Mouse (Mus musculus) brain, embryonic 18.5 days (tissue): Measurements from ENCODE around the gene Col23a1.
"Not testable (repeated sequence)": the region's sequence is repeated elsewhere in the genome, so short reads cannot be mapped to it uniquely, and the experiment has no call there.

Experiments used
- DNase-seq: peaks from one replicate; pipeline ENCODE4 v3.0.0-alpha.2; 2012; ENCODE audit warnings: low read depth, low spot score

The Col23a1 gene

GRCm38 (mm10) chr11:51328387-51328942, 38.7 kb downstream of the Col23a1 start:
- DNase-seq = no peak

DNA sequence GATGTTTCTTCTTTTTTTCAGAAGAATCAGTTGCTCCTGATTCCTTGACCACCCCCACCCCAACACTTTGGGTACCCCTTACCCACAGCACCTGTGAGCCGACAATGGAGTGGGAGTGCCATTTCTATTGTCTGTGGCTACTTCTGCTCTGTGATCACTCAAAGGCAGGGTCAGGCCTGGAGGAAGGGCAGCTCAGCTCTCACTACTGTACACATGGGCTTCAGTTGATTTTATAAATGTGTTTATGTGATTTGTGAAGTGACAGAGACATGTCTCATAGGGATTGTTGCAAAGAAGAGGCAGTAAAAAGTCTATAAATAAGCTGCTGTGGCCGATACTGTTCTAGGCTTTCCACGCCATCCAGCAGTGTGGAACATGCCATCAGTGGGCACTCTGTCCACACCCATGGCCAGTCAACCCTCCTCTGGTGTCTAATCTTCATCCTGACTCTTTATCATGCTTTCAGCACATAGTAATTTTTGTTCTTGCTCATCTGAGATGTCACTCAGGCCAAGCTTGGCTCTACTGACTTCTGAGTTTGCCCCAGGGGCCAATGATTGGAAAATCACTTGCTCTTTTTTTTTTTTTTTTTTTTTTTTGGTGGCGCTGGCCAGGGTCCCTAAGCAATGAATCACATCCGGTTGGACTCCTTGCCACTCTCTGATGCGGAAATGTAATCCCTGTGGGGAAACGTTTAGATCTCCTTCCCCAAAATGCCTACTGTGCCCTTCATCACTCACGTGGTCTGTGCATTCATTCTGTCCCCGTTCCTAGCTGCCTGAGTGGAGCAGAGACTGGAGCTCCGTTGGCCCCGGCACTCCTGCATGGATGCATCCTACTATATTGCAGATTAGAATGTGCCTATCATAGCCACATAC, 40.4 kb downstream of the Col23a1 start:
- DNase-seq = no peak

DNA sequence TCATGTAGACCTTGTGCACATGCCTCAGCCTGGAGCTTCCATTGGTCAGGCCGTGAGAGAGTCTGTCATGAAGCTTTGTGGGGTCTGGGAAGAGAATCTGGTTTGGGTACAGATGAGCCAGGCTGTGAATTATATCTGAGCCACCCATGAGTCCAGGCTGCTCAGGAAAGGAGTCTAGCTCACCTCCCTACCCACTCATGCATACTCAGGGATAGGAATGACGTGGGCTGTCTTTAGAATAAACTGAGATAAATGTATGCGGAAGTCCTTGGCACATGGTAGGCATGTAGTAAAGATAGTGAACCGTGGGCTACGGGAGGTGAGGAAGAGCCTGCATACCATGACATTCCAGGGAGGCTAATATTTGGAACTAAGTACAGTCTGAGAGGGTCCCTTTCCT, 44.3 kb downstream of the Col23a1 start:
- DNase-seq = no peak

- no peak for DNase-seq
Measured at GRCm38 (mm10) chr11:51337585-51337984, 47.9 kb downstream of the Col23a1 start.

DNA sequence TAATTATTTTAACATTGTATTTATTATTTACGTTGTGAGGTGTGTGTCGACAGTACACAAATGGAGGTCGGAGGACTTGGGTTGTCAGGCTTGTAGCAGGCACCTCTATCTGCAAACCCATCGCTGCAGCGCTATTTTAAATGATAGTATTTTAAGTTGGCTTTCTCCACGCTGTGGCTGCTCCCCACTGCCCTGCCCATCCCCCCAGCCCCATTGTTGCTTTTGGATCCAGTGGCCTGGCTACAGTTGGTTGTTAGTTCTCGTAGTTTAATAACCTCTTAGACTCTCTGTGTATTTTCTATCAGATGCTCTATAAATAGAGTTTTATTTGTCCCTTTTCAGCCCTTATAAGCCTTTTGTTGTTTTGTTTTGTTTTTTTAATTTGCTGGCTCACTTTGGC, 48.7 kb downstream of the Col23a1 start:
- DNase-seq = no peak

GRCm38 (mm10) chr11:51341091-51341490, 51.4 kb downstream of the Col23a1 start:
- no peak for DNase-seq

DNA sequence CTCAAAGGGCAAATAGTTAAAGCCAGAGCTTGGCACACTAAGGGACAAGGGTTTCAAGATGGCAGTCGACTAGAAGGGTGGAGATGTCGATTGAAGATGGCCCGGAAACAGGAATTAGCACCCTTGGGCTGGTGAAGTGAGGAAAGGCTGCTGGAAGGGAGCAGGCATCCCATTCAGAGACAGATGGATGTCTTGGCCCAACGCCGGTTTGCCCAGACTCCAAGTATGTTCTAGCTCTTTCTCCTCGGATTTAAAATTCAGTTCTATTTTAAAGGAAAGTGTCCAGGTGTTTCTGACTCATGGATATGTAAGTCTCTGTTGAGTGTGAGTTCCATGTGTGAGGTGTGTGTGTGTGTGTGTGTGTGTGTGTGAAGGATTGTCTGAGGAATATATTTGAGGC, 53.1 kb downstream of the Col23a1 start:
- DNase-seq = no peak

DNA sequence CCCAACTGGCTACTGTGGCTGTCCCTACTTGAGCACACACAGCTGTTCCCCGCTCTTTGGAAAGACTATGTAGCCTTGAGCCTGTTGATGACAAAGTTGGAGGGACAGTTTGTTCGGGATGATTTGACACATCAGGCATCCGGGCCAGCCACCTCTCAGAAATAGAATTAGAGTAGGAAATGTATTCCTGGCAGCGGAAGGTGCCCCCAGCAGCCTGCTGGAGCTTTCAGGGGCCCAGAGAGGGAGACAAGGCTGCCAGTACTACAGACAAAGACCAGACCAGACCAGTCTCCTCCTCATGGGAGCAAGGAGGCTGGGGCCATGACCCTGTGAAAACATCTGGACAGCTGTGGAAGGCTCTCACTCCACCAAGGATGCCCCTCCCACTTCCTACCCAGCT, 53.6 kb downstream of the Col23a1 start:
- no peak for DNase-seq

DNA sequence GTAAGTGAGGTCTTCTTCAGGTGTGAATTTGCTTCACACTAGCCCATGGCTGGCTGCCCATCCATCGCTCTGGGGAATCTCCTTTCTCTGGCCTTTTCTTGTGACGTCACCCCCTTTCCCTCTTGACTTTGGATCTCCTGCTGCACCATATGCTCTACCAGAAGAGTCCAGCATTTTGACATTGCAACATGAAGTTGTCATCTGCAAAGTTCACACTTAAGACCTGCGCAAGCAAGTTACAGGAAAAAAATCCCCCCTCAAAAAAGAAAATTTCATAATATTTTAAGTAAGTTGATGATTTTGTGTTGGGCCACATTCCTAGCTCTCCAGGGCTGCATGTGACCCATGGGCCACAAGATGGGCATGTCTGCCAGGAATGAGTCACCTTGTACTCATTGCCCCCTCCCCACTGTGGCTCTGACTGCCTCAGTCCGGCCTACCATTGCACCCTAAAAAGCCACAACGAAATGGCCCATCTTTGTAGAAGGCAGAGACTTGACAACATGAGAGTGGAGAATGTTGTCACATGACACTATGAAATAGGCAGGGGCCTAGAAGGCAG, 54.1 kb downstream of the Col23a1 start:
- no peak for DNase-seq

- DNase-seq = no peak
Measured at GRCm38 (mm10) chr11:51345481-51346465, 56.1 kb downstream of the Col23a1 start.

GRCm38 (mm10) chr11:51347756-51348155, 58.0 kb downstream of the Col23a1 start:
- no peak for DNase-seq

DNA sequence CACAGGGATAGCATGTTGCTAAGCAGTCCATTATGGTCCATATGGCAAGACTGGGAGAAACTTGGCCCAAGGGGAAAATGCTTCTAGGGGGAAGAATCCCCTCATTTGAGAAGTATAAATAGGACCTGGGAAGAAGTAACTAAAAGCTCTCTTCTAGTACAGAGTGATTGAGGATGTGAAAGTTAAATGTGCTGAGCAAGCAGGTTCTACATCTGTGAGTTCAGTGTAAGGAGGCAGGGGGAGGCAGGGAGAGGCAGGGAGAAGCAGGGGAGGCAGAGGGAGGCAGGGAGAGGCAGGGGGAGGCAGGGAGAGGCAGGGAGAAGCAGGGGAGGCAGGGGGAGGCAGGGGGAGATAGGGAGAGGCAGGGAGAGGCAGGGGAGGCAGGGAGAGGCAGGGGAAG, 59.9 kb downstream of the Col23a1 start:
- no peak for DNase-seq

DNA sequence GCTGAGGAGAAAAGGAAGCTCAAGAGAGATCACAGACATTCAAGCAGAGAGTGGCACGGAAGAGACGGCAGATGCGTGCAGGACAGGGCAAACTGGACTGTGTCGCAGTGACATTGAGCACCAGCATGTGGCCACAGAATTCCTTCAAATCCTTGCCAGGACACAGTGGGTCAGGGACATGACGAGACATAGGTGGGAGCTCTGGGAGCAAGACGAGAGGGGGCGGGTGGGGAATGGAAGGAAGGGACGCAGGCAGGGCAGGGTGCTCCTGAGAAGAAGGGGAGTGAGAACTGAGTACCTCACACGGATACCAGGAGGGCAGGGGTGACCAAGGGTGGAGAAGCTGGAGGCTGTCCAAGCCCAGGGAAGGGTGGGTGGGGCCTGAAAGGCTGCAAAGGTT, 61.4 kb downstream of the Col23a1 start:
- DNase-seq = no peak

- DNase-seq = no peak
Measured at GRCm38 (mm10) chr11:51351841-51352240, 62.1 kb downstream of the Col23a1 start.

- DNase-seq = no peak
Measured at GRCm38 (mm10) chr11:51353746-51354145, 64.0 kb downstream of the Col23a1 start.

GRCm38 (mm10) chr11:51358981-51359380, 69.3 kb downstream of the Col23a1 start:
- not testable (repeated sequence) for DNase-seq

DNA sequence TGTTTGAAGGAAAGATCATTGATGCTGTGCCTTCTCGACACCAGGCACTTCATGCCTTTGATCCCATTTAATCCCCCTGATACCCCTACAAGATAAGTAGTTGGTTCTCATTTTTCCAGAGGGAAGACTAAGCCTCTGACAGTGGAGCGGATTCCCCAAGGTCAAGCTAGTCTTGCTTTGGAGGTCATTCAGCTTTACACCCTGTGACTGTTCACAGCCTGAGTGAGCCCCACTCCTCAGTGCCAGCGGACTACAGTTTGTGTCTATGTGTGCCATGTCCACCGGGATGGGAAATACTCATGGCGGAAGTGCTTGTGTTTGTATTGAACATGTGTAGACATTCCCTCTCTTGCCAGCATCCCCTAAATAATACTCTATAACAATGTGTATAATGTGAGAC, 74.6 kb downstream of the Col23a1 start:
- DNase-seq = no peak

DNA sequence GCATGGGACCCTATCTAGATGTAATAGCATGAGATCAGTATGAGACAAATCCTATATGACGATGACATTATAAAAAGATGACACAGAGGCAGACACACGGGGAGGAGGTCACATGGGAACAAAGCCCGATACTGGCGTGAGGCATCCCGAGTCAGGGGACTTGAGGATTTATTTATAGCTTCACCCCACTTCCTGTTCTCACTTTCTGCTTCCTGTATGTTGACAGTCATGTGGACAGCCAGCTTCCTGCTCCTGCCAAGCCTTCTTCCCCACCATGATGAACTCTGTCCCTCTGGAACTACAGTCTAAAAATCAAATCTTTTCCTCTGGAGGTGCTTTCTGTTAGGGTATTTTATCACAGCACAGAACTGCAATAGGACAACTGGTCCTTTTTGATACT, 77.6 kb downstream of the Col23a1 start:
- DNase-seq = no peak

GRCm38 (mm10) chr11:51370273-51370672, 80.6 kb downstream of the Col23a1 start:
- no peak for DNase-seq

DNA sequence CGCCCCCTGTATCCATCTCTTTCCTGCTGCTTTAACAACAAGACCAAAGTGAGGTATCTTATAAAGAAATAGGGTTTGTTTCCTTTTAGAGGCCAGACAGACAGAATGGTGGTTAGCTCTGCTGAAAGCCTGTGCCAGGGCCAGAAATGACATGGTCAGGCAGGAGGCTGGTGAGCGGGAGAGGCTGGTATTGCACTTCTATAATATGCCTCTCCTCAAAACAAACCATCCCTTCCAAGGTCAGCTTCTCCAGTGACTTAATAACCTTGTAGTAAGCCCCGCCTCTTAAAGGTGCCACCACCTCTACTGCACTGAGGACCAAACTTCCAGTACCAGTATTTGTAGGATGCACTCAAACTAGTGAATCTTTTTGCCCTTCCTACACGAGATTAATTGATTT, 81.6 kb downstream of the Col23a1 start:
- DNase-seq = no peak

DNA sequence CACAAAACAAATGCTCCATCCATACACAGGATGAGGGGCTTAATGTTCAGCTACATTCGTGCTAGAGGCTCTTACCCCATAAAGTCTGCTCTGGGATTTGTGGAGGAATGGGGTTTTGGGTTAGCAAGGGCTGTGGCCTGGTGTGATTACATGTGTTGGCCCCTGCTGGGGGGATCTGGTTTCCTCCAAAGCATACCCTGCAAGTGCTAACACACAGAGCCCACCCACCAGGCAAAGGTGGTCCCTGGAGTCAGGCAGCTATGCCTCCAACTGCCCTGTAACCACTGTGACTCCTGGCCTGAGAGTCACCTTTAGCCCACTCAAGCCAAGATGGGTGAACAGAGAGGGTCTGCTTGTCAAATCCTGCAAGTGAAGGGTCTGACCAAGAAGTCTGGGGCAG, 82.2 kb downstream of the Col23a1 start:
- DNase-seq = no peak

GRCm38 (mm10) chr11:51377199-51377598, 87.5 kb downstream of the Col23a1 start:
- no peak for DNase-seq
